Mouse (Mus musculus) leukemia stem cell, adult 10-12 weeks (primary cell): Measurements from ENCODE around the gene Zfp93. TPM values are rescaled to one million over a fixed set of nuclear protein-coding genes. Genes with fewer than 3 reads are reported as not detected.

Experiments
- polyA plus RNA-seq: library from polyadenylated mRNA; stranded (reverse); fragments of >175 nt; gene quantifications from 2 replicates; pipeline ENCODE4 v1.2.3, GENCODE M21; 2012; ENCODE audit warnings: low replicate concordance

The Zfp93 gene
- 0.33 and 0.41 TPM in 2 replicates for polyA plus RNA-seq

GRCm38 (mm10) chr7:24270288-24270672 lies at the start of gene Zfp93:
Gene Zfp93 (plus strand): TSS chr7:24270420.

GRCm38 (mm10) chr7:24237040-24237791 lies 33.0 kb upstream of the Zfp93 start, which contains the start of gene Zfp109:
Gene Zfp109 (minus strand): TSS chr7:24237560.

GRCm38 (mm10) chr7:24254633-24255474 lies 15.4 kb upstream of the Zfp93 start, which contains the start of gene Zfp108:
Gene Zfp108 (plus strand): TSS chr7:24254794.

GRCm38 (mm10) chr7:24300771-24301282 lies 30.6 kb downstream of the Zfp93 start, which contains the start of gene Zfp61:
Gene Zfp61 (minus strand): TSS chr7:24301232.

GRCm38 (mm10) chr7:24316567-24317092 lies 46.4 kb downstream of the Zfp93 start, which contains the start of gene Zfp94:
Gene Zfp94 (minus strand): TSS chr7:24316666.

Other genes starting within 250 kb of the Zfp93 start
- 0.02 TPM in 1 of 2 replicates, not detected in the other for gene Vmn1r183, start 217.2 kb upstream of the Zfp93 start, polyA plus RNA-seq
- gene Zfp180, start 188.5 kb upstream of the Zfp93 start, polyA plus RNA-seq = 7.8 and 16.9 TPM in 2 replicates
- gene Zfp112, start 158.1 kb upstream of the Zfp93 start, polyA plus RNA-seq = 0.11 and 0.33 TPM in 2 replicates
- gene Zfp235, start 136.3 kb upstream of the Zfp93 start, polyA plus RNA-seq = 0.20 and 0.44 TPM in 2 replicates
- gene Zfp114, start 95.4 kb upstream of the Zfp93 start, polyA plus RNA-seq = 0.41 TPM in 1 of 2 replicates, not detected in the other
- not detected in 2 replicates for gene Zfp111, start 59.0 kb upstream of the Zfp93 start, polyA plus RNA-seq
- gene Zfp109, start 32.9 kb upstream of the Zfp93 start, polyA plus RNA-seq = 0.56 TPM in 1 of 2 replicates, not detected in the other
- not detected in 2 replicates for gene Zfp108, start 15.6 kb upstream of the Zfp93 start, polyA plus RNA-seq
- gene Zfp61, start 30.8 kb downstream of the Zfp93 start, polyA plus RNA-seq = 1.4 and 3.6 TPM in 2 replicates
- 1.3 and 1.9 TPM in 2 replicates for gene Zfp94, start 46.2 kb downstream of the Zfp93 start, polyA plus RNA-seq
- not detected in 2 replicates for gene Tescl, start 63.5 kb downstream of the Zfp93 start, polyA plus RNA-seq
- not detected in 2 replicates for gene Lypd5, start 78.8 kb downstream of the Zfp93 start, polyA plus RNA-seq
- gene Kcnn4, start 99.8 kb downstream of the Zfp93 start, polyA plus RNA-seq = 200 and 304 TPM in 2 replicates
- gene Smg9, start 129.2 kb downstream of the Zfp93 start, polyA plus RNA-seq = 75.6 and 251 TPM in 2 replicates
- gene Irgc1, start 181.9 kb downstream of the Zfp93 start, polyA plus RNA-seq = not detected in 2 replicates
- 37.3 and 49.5 TPM in 2 replicates for gene Plaur, start 192.1 kb downstream of the Zfp93 start, polyA plus RNA-seq
- gene Cadm4, start 211.6 kb downstream of the Zfp93 start, polyA plus RNA-seq = 4.2 and 15.4 TPM in 2 replicates
- 13.1 and 23.9 TPM in 2 replicates for gene Zfp428, start 236.6 kb downstream of the Zfp93 start, polyA plus RNA-seq
- gene AC161166.1, start 242.0 kb downstream of the Zfp93 start, polyA plus RNA-seq = not detected in 2 replicates